Mouse (Mus musculus): Measurements from ENCODE around the gene Pcdh17. TPM values are rescaled to one million over a fixed set of nuclear protein-coding genes. Genes with fewer than 3 reads are reported as not detected.

Gene Pcdh17
- polyA plus RNA-seq, 1 experiment from 2014 or later = 21.8 TPM

DNA sequence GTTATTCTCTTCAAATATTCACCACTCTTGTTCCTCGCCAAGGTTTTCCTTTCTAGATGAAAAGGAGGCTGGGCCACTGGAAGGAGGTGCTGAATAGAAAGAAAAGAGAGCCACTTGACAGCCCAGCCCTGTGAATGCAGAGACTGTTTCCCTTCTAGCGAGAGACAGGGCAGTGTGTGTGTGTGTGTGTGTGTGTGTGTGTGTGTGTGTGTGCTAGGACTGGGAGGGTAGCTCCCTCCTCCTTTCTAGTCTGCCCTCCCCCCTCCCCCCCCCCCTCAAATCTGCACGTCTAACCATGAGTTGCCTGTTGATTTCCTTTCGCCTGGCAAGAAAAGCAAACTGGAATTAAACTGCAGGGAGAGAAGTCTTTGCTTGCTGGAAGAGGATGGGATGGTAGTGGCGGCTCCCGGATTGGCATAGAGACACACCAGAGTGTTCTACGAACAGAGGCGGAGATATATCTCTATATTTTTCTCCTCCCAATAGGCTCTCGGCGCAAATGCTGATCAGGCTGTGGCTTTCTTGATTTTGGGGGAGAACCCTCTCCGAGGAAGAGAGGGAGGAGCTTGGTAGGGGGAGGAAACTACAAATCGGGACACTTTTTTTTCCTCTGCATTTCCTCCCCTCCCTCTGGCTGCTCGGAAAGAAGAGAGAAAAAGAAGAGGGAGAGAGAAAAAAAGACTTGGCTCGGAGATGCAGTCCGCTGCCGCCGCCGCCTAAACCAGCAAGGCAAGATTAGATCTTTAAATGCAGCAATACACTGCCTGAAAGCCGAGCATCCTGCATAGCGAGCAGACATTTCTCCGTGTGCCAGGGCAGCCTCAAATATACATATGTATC, 1.5 kb downstream of the Pcdh17 start:
- H3K4me1 ChIP-seq (replicated peaks; ENCODE audit: control insufficient read depth, insufficient read depth, low read length) = peaks cover 9% of the 10 kb centered on the region
- 0 out of 2 replicates have a peak, but pooled peaks have one; percentile 18 for ATAC-seq (ENCODE audit: low read depth)
- peak overlapping the region; percentile 66 for H3K4me3 ChIP-seq (ENCODE audit: low read length)
- no peaks in the 10 kb centered on the region for H3K36me3 ChIP-seq (ENCODE audit: control insufficient read depth, insufficient read depth, low read length)
- WGBS = under 1% methylated on average over 20 of the region's 21 CpGs
- H3K4me2 ChIP-seq (ENCODE audit: low read depth, low read length) = peak overlapping the region; percentile 64
- H3K9ac ChIP-seq (ENCODE audit: low read length) = peak overlapping the region; percentile 62
- H3K27ac ChIP-seq (ENCODE audit: low read length) = peak overlapping the region; percentile 67
- H3K27me3 ChIP-seq (ENCODE audit: control insufficient read depth, insufficient read depth, low read depth, low read length) = peaks cover 29% of the 10 kb centered on the region
- no peaks in the 10 kb centered on the region for H3K9me3 ChIP-seq (ENCODE audit: control insufficient read depth, low read length)

DNA sequence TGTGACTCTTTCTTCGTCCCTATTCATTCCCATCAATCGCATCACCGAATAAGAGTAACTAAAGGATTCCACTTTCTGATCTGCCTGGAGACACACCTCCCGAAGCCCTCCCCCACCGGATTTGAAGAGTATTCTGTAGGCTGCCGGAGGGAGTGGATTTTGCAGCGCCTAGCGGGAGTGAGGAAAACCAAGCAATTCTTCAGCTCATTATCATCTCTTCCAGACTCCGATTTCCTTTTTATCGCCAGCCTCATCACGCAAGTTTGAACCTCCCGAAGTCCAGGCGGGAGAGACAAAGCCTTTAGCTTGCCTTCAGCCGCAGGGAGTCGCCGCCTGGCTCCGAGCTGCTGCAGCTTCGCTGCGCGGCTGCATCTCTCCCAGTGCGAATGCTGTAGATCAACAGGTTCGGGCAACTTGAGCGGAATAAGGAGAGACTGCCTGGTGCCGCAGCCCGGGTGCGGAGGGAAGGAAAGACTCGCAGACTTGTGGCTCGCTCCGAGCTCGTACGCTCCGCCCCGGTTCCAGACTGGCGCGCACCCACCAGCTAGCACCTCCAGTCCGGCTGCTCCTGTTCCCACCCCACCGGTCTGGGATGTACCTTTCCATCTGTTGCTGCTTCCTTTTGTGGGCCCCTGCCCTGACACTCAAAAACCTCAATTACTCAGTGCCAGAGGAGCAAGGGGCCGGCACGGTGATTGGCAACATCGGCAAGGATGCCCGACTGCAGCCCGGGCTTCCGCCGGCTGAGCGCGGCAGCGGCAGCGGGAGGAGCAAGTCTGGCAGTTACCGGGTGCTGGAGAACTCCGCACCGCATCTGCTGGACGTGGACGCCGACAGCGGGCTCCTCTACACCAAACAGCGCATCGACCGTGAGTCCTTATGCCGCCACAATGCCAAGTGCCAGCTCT, 2.4 kb downstream of the Pcdh17 start:
- peaks cover 29% of the 10 kb centered on the region for H3K27me3 ChIP-seq (ENCODE audit: control insufficient read depth, insufficient read depth, low read depth, low read length)
- ATAC-seq (ENCODE audit: low read depth) = no peak
- H3K27ac ChIP-seq (ENCODE audit: low read length) = peak overlapping the region; percentile 67
- peak overlapping the region; percentile 66 for H3K4me3 ChIP-seq (ENCODE audit: low read length)
- H3K4me1 ChIP-seq (replicated peaks; ENCODE audit: control insufficient read depth, insufficient read depth, low read length) = peaks cover 9% of the 10 kb centered on the region
- H3K9me3 ChIP-seq (ENCODE audit: control insufficient read depth, low read length) = no peaks in the 10 kb centered on the region
- WGBS = under 1% methylated on average over 59 of the region's 59 CpGs
- peak overlapping the region; percentile 62 for H3K9ac ChIP-seq (ENCODE audit: low read length)
- no peaks in the 10 kb centered on the region for H3K36me3 ChIP-seq (ENCODE audit: control insufficient read depth, insufficient read depth, low read length)
- H3K4me2 ChIP-seq (ENCODE audit: low read depth, low read length) = peak overlapping the region; percentile 64

DNA sequence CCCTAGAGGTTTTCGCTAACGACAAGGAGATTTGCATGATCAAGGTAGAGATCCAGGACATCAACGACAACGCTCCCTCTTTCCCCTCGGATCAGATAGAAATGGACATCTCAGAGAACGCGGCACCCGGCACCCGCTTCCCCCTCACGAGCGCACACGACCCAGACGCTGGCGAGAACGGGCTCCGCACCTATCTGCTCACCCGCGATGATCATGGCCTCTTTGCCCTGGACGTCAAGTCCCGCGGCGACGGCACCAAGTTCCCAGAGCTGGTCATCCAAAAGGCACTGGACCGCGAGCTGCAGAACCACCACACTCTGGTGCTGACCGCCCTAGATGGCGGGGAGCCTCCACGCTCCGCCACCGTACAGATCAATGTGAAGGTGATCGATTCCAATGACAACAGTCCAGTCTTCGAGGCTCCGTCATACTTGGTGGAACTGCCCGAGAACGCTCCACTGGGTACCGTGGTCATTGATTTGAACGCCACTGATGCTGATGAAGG, 3.1 kb downstream of the Pcdh17 start:
- Histone ChIP-seq H3K27ac (ENCODE audit: low read length) (peak overlapping the region; percentile 67; the same call in 1 of the 2 replicates), H3K27me3 (ENCODE audit: control insufficient read depth, insufficient read depth, low read depth, low read length) (peaks cover 29% of the 10 kb centered on the region), H3K36me3 (ENCODE audit: control insufficient read depth, insufficient read depth, low read length) (no peaks in the 10 kb centered on the region), H3K9ac (ENCODE audit: low read length) (peak overlapping the region; percentile 62), H3K9me3 (ENCODE audit: control insufficient read depth, low read length) (no peaks in the 10 kb centered on the region), H3K4me2 (ENCODE audit: low read depth, low read length) (peak overlapping the region; percentile 64), H3K4me1 (replicated peaks; ENCODE audit: control insufficient read depth, insufficient read depth, low read length) (peaks cover 9% of the 10 kb centered on the region), H3K4me3 (ENCODE audit: low read length) (peak overlapping the region; percentile 66)
- 5% methylated on average over 37 of the region's 37 CpGs for WGBS
- ATAC-seq (ENCODE audit: low read depth) = no peak

DNA sequence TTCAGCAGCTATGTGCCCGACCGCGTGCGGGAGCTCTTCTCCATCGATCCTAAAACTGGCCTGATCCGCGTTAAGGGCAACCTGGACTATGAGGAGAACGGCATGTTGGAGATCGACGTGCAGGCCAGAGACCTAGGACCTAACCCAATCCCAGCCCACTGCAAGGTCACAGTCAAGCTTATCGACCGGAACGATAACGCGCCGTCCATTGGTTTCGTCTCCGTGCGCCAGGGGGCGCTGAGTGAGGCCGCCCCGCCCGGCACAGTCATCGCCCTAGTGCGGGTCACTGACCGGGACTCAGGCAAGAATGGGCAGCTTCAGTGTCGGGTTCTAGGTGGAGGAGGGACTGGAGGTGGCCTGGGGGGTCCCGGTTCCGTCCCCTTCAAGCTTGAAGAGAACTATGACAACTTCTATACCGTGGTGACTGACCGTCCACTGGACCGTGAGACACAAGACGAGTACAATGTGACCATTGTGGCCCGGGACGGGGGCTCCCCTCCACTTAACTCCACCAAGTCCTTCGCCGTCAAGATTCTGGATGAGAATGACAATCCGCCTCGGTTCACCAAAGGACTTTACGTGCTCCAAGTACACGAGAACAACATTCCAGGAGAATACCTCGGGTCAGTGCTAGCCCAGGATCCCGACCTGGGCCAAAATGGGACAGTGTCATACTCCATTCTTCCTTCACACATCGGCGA, 3.7 kb downstream of the Pcdh17 start:
- H3K4me2 ChIP-seq (ENCODE audit: low read depth, low read length) = peak overlapping the region; percentile 64
- no peaks in the 10 kb centered on the region for H3K9me3 ChIP-seq (ENCODE audit: control insufficient read depth, low read length)
- peaks cover 9% of the 10 kb centered on the region for H3K4me1 ChIP-seq (replicated peaks; ENCODE audit: control insufficient read depth, insufficient read depth, low read length)
- peaks cover 29% of the 10 kb centered on the region for H3K27me3 ChIP-seq (ENCODE audit: control insufficient read depth, insufficient read depth, low read depth, low read length)
- peak overlapping the region; percentile 62 for H3K9ac ChIP-seq (ENCODE audit: low read length)
- no peaks in the 10 kb centered on the region for H3K36me3 ChIP-seq (ENCODE audit: control insufficient read depth, insufficient read depth, low read length)
- H3K27ac ChIP-seq (ENCODE audit: low read length) = no peak overlapping the region
- peak overlapping the region; percentile 66 for H3K4me3 ChIP-seq (ENCODE audit: low read length)
- WGBS = 8% methylated on average over 45 of the region's 45 CpGs
- no peak for ATAC-seq (ENCODE audit: low read depth)

DNA sequence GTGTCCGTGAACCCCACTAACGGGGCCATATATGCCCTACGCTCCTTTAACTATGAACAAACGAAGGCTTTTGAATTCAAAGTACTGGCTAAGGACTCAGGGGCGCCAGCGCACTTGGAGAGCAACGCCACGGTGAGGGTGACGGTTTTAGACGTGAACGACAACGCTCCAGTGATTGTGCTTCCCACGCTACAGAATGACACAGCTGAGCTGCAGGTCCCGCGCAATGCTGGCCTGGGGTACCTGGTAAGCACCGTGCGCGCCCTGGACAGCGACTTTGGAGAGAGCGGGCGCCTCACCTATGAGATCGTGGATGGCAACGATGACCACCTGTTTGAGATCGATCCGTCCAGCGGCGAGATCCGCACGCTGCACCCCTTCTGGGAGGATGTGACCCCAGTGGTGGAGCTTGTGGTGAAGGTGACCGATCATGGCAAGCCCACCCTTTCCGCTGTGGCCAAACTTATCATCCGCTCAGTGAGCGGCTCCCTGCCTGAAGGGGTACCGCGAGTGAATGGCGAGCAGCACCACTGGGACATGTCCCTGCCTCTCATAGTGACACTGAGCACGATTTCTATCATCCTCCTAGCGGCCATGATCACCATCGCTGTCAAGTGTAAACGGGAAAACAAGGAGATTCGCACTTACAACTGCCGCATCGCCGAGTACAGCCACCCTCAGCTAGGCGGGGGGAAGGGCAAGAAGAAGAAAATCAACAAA, 4.5 kb downstream of the Pcdh17 start:
- no peaks in the 10 kb centered on the region for H3K36me3 ChIP-seq (ENCODE audit: control insufficient read depth, insufficient read depth, low read length)
- 2% methylated on average over 45 of the region's 45 CpGs for WGBS
- peak overlapping the region; percentile 64 for H3K4me2 ChIP-seq (ENCODE audit: low read depth, low read length)
- peaks cover 29% of the 10 kb centered on the region for H3K27me3 ChIP-seq (ENCODE audit: control insufficient read depth, insufficient read depth, low read depth, low read length)
- no peaks in the 10 kb centered on the region for H3K9me3 ChIP-seq (ENCODE audit: control insufficient read depth, low read length)
- H3K27ac ChIP-seq (ENCODE audit: low read length) = no peak overlapping the region
- H3K4me3 ChIP-seq (ENCODE audit: low read length) = peak overlapping the region; percentile 66
- peak overlapping the region; percentile 62 for H3K9ac ChIP-seq (ENCODE audit: low read length)
- H3K4me1 ChIP-seq (replicated peaks; ENCODE audit: control insufficient read depth, insufficient read depth, low read length) = peaks cover 9% of the 10 kb centered on the region
- no peak for ATAC-seq (ENCODE audit: low read depth)

DNA sequence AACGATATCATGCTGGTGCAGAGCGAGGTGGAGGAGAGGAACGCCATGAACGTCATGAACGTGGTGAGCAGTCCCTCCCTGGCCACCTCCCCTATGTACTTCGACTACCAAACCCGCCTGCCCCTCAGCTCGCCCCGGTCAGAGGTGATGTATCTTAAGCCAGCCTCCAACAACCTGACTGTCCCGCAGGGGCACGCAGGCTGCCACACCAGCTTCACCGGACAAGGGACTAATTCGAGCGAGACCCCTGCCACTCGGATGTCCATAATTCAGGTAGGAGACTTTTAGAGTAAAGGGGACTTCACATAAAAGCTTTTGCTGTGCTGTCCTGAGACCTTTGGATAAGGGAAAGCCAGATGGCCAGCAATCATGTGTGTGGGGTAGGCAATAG, 5.0 kb downstream of the Pcdh17 start:
- Histone ChIP-seq H3K4me1 (replicated peaks; ENCODE audit: control insufficient read depth, insufficient read depth, low read length) (peaks cover 9% of the 10 kb centered on the region), H3K9me3 (ENCODE audit: control insufficient read depth, low read length) (no peaks in the 10 kb centered on the region), H3K4me2 (ENCODE audit: low read depth, low read length) (peak overlapping the region; percentile 64), H3K36me3 (ENCODE audit: control insufficient read depth, insufficient read depth, low read length) (no peaks in the 10 kb centered on the region), H3K9ac (ENCODE audit: low read length) (peak overlapping the region; percentile 62), H3K27me3 (ENCODE audit: control insufficient read depth, insufficient read depth, low read depth, low read length) (peaks cover 29% of the 10 kb centered on the region), H3K4me3 (ENCODE audit: low read length) (peak overlapping the region; percentile 66), H3K27ac (ENCODE audit: low read length) (no peak overlapping the region)
- no peak for ATAC-seq (ENCODE audit: low read depth)
- WGBS = 4% methylated on average over 15 of the region's 15 CpGs

DNA sequence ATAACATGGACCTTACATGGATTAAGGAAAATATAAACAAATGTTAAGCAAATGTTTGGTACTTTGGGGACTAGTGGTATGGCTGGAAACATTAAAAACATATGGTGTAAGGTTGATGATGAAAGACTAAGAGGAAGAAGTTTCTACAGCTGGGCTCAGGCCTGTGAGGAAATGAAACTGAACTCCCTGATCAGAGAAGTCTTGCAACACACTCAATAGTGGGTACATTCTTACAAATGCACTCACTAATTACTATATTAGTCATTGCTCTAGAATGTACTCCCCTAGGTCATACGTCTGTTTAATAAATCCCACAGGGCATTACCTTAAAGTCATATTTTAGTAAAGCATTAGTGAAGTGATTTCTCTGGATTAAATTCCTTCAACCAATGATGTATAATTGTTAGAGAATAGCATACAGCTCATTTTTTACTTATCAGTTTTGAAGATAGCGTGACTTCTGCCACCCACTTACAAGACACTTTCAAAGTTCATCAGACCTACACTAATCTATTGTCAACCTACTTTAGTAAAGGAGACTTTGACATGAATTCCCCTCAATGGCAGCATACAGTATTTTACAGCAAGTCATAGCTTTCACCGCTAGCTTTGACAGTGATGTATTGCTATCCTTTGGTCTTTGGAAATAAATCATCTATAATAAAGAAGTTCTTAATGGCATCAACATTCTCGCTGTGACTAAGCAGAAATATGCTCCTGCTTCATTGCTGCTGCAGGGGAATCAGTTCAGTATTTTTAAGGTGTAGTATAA, 10.9 kb downstream of the Pcdh17 start:
- H3K4me2 ChIP-seq (ENCODE audit: low read depth, low read length) = no peak overlapping the region
- no peaks in the 10 kb centered on the region for H3K4me1 ChIP-seq (replicated peaks; ENCODE audit: control insufficient read depth, insufficient read depth, low read length)
- H3K9ac ChIP-seq (ENCODE audit: low read length) = no peak overlapping the region
- H3K9me3 ChIP-seq (ENCODE audit: control insufficient read depth, low read length) = no peaks in the 10 kb centered on the region
- WGBS = 50% methylated on average over 4 of the region's 4 CpGs
- no peak overlapping the region for H3K4me3 ChIP-seq (ENCODE audit: low read length)
- no peak overlapping the region for H3K27ac ChIP-seq (ENCODE audit: low read length)
- H3K36me3 ChIP-seq (ENCODE audit: control insufficient read depth, insufficient read depth, low read length) = no peaks in the 10 kb centered on the region
- no peaks in the 10 kb centered on the region for H3K27me3 ChIP-seq (ENCODE audit: control insufficient read depth, insufficient read depth, low read depth, low read length)
- ATAC-seq (ENCODE audit: low read depth) = no peak

DNA sequence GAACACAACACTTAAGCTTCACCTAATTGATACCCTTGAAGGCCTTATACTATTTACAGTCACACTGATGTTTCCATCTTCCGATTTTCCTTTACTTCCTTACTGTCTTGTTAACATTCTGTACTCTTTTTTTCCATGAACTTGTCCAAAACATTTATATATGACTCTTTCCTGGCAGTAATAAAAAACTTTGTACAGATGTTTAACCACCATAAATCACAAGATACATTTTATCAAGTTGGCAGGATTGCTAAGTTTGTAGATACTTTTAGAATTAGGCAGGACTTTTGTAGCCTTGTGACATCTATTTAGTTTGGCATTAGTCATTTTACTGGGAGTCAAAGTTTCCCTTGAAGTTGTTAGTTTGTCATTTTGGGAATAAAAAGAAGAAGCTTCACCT, 32.1 kb downstream of the Pcdh17 start:
- no peak overlapping the region for H3K4me2 ChIP-seq (ENCODE audit: low read depth, low read length)
- no peak overlapping the region for H3K9ac ChIP-seq (ENCODE audit: low read length)
- H3K4me1 ChIP-seq (replicated peaks; ENCODE audit: control insufficient read depth, insufficient read depth, low read length) = no peaks in the 10 kb centered on the region
- H3K9me3 ChIP-seq (ENCODE audit: control insufficient read depth, low read length) = no peaks in the 10 kb centered on the region
- no peak overlapping the region for H3K4me3 ChIP-seq (ENCODE audit: low read length)
- WGBS = 64% methylated on average over 1 of the region's 1 CpGs
- no peak overlapping the region for H3K27ac ChIP-seq (ENCODE audit: low read length)
- no peaks in the 10 kb centered on the region for H3K36me3 ChIP-seq (ENCODE audit: control insufficient read depth, insufficient read depth, low read length)
- no peaks in the 10 kb centered on the region for H3K27me3 ChIP-seq (ENCODE audit: control insufficient read depth, insufficient read depth, low read depth, low read length)
- no peak for ATAC-seq (ENCODE audit: low read depth)
